Mouse (Mus musculus) cerebellum, adult 18-20 months (tissue): ENCODE data around the gene Plcg1.

Experiments
- DNase-seq, 2 experiments: peaks; one replicate each; pipeline ENCODE4 v3.0.0; 2021

Gene Plcg1

DNA sequence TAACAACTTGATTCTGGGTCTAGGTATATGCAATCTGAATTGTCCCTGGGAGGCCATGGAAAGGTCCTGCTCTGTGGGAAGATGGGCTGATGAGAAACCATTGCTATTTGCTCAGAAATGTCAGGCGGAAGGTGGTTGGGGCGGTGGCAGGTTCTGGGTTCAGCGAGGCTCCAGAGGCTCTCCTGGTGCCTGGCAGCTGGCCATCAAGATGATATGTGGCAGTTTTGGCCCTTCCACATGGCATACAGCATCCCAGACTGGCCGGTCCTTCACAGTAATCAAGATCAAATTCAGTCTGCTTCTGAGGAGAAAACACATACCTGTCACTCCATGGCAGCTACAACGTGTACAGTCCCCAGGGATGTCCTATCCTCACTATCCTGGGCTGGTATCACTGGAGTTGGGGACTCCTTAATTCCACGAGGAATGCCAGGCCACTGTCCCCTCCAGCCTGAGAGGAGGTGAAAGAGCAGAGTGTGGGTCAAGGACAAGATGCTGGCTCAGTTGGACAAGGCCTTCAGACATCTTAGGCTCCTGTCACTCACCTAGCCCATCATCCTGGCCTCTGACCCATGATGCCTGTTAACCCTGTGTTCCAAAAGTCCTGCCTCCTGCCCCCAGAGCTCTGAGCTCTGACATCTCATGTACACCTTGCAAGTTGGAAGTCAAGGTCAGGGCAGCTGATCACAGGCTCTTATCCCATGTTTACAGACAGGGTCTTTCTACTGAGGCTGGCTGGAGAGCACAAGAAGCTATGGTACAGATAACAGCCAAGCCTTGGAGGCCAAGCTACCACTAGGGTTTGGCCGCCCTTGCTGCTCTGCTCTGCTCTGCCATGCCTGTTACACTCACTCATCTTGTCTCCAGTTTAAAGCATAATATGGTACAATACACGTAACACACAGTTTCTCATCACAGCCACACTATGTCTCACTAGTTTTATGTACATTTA lies 40.5 kb downstream of the Plcg1 start:
- DNase-seq = peak; percentile 54 to 59

DNA sequence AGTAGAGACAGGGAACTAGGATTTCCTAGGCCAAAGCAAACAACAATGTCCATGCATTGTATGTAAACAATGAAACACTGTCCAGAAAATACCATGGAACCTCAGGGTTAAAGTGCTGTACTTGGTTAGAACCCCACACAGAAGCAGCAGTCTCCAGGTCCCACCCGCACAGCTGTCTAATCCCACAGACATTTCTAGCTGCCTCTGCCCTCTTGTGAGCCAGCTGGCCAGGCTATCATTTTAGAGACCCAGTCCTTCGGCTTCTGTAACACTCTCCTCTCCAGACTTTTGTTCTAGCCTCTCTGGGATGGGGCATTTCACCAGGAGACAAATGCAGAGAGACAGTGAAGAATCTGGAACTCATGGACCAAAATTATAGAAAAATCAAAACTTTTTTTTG lies 46.9 kb downstream of the Plcg1 start:
- no peak for DNase-seq

DNA sequence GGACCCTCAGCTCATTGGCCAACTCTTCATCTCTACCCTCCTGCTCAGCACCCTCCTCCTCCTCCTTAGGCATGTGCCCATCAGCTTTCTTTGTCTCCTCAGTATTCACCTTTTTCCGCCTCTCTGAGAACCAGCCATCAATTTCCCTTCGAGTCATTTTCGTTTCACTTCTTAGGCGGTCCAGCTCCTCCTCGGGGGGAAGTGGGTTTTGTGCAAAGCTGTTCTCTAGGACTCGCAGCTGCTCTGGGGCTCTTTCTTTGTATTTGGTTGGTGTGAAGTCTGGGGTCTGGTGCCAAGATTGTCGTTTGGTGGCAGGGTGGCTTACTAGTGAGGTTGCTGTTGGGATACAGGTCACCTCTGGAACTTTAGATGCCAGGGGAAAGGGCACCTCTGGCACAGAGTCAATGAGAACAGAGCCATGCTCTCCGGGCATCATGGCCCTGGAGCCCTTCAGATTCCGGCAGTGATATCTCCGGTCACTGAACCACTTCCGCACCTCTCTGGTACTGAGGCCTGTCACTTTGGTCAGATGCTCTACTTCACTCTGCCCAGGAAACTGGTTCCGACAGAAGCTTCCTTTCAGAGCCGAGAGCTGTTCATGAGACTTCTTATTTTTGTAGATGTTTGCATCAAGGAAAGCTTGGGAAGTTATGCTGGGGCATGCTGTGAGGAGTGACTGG lies 49.2 kb downstream of the Plcg1 start:
- DNase-seq = no peak

DNA sequence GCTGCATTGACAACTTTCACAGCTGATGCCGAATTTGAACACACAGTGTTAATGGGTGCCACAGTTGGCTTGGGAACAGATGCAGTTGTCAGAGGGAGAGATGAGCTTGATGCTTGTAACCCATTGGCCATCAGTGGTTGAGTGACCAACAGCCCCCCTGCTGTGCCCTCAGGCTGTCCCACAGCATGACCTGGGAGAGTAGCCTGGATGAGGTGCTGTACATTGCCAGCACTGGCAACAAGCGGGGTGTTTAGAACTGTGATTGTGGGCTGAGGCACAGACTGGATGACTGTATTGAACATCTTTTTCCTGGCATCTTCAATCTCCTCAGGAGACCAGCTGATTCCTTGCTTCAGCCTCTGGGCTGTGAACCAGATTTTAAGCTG lies 49.7 kb downstream of the Plcg1 start:
- peak; percentile 55 to 58 for DNase-seq

DNA sequence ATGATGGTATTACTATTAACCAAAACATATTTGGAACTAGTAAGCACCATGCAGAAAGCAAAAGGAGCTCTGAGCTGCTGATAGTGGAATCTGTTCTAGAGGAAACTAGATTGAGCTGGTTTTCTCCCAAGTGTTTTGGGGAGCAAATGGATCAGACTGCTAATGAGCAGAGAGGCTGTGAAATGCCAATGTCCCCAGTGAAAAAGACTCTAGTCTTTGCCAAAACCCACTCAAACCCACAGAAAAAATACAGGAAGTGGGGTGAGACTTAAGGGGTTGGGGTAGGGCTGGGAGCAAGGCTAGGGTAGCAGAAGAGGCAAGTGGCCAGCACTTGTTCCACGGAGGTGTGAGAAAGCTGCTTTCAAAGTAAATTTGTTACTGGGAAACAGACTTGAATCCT lies 55.2 kb downstream of the Plcg1 start:
- no peak for DNase-seq

DNA sequence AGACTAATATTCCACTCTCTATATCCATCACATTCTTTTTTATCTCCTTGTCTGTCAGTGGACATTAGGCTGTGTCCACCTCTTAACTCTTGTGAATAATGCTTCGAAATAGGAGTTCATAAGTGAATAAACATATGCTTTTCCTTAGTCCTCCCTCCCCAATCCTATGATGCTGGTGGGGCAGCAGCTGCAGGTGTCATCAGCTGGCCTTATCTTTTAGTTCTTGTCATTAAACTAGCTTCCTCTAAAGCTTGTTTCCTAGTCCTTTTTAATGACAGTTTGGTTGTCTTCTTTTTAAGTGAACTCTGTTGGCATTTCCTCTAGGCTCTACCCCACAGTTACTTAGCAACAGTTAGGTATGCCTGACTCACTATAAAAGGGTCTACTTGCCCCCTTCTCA lies 57.9 kb downstream of the Plcg1 start:
- no peak for DNase-seq

DNA sequence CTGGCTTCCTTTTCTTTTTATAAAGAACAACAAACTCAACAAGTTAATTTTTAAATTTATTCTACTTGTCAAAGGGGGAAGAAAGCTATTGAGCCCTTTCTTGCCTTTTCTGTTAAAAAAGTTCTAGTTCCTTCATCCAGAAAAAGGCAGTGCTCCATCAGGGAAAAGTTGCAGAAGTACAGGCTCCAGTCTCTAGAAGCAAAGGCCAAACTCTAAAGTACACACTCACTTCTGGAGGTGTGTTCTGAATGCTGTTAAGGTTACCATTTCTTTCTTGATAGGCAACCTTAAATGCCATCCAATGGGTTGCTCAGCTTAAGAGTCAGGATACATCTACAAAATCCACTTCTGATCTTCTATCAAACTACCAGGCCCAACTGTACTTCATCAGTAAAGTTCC lies 58.6 kb downstream of the Plcg1 start:
- DNase-seq = no peak

DNA sequence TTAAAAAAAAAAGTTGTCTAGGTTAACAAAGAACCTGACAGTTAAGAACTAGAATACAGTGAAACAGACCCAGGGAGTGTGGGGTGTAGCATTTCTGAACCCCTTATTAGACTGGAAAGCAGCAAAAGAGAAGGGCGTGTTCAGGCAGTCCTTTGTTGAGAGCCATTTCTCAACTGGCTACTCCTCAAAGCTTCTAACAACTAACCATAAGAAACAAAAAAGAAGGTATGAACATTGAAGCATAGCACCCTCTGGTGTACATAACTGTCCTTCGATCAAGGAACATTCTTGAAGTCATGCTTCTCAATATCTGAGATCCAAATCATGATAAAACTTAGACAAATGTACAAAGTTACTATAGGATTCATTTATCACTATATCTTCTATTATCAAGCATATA lies 62.0 kb downstream of the Plcg1 start:
- no peak for DNase-seq

DNA sequence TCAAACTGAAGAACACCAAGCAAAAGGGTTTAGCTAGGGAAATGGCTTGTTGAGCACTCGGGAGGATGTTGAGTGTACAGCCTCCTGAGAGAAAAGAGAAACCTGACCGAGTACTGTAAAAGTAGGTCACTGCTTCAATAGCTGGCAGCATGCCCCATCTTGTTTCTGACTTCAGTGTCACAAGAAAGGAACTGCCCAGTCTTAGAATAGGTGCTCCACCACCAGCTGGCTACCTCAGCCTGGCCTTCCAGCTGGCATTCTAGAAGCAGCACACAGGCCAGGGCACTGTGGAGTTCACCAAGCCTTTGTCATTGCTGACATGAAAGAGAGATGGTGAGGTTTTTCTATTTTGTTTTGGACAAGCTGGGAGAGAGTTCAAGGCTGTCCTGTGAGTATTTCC lies 65.9 kb downstream of the Plcg1 start:
- peak; percentile 76 to 83 for DNase-seq

DNA sequence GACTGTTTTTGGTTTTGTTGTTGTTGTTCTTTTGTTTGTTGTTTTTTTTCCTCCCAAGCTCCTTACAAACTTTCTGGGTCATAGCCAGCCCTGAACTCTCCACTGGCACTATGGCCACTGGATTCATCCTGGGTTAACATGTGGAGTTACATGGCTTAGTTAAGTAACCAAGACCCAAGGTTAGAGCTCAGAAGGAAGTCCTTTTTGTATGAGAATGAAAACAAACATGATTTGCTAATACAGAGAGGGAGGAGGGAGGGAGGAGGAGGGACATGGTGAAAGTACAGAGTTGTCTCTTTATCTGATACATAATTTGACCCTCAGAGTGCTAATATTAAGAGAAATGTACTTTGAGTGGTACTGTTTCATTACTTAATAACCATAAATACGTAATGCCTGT lies 67.1 kb downstream of the Plcg1 start:
- DNase-seq = no peak

DNA sequence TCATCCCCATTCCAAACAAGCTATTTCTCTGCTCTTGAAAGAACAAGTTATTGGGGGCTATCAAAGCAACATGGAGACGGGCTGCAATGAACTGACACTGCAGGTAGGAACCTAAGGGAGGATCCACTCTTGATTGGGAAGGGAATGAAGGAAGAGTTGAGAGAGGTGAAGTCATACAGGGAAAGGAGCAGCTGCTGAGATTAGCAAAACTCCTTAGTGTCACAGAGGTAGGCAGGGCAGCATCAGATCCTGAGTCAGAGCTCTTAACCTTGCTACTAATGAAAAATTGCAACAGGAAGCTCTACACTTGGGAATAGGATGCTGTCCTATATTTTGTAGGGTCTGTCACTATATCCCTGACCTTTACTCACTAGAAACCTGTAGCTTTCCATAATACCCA lies 69.9 kb downstream of the Plcg1 start:
- peak in 1 of 2 experiments; percentile 0 for DNase-seq

DNA sequence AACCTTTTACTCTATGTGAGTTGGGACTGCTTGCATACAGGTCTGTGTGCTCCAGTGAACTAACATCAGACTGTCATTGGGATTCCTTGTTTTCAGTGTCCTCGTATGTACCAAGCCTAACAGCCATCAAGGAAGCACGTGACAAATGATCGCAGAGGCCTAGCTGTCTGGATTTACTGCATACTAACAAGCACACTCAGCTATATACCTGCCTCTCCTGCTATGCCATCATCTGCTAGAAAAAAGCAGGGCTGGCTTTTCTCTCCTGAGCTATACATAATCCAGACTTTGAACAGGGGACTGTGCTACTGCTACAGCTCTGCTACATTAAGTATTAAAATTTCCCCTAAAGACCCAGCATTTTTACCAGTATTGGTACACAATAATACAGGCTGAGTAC lies 71.2 kb downstream of the Plcg1 start:
- DNase-seq = no peak

DNA sequence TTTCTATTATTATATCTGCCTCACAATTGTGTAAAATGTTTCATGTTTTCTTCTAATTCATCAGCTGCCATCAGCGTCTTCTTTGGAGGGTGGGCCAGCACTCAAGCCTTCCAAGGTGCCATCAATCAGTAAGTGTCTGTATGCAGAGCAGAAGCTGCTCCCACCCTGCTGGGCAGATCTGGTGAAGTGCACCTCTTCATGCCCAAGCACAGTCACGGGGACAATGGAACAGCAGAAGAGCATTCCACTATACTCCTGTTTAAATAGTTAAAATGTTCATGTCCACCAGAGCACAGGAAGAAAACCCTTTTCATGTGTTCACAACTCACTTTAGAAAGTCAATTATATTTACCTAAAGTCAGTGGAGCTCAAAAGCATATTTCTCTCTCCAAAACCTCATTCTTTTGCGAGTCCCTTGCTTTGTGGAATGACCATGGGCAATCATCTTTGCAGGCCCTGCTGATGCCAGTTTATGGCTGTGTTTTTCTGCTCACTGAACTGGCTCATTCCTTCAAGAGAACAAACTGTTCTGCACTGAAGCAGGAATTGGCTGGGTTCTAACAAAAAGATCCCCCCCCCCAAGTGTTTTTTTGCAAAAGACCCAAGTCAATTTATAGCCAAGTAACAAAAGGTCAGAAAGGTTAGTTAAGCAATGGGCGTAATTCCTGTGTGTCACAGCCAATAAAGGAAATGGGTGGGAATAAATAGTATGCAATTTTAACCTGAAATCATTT lies 73.9 kb downstream of the Plcg1 start:
- DNase-seq = no peak

DNA sequence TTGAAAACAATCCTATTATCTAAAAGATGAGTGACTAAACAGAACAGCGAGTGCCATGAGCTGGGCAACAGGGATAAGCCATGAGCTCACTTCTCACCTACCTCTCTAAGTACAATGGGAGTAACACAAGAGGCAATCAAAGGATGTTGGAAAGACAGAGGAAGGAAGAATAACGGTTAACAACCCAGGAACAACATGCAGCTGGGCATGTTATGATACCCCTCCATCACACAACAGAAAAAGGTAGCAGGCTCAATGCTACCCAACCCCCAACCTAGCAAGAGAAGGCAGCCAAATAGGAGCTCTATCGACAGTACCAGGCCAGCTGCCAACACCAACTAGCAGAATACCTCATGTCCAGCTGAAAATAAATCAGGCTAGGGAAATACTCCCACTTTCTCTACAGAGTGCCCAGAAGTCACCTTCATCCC lies 75.0 kb downstream of the Plcg1 start:
- DNase-seq = peak; percentile 52 to 58

DNA sequence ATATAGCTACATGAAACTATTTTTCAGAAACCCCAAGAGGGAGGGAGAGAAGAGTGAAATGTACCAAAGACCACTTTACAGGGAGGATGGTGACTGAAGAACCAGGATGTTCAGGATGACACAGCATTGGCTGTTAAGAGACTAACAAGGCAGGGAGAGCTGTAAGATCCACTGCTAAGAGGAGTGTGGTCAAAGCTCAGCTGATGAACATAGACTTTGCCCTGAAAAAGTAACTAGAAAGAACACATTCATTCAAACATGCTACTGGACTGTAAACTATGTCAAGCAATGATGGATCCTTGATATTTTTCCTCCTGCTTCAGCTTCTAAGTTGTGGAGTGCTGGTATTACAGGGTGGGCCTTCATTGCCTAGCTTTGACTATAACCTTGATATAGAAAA lies 79.3 kb downstream of the Plcg1 start:
- no peak for DNase-seq

DNA sequence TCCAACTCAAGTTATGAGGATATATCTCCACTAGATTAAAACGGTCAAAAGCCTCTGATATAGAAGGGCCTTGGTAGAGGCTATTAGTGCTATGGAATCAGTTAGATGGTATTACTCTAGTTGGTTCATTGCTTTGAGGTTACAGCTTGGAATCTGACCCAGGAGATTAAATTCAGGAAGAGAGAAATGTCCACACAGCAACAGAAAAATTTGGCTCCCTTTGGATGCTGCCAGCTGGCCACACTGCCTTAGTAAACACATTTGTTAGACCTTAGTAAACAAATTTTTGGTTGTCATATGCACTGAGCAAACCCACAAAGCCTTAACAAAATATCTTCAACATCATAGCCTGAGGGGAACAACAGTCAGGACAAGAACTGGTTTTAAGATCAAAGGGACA lies 79.7 kb downstream of the Plcg1 start:
- DNase-seq = no peak
